Comparison of ENCODE assay signal across 13 mouse cellular contexts in genomic region chr14:121324521-121325330, GRCm38 (mm10). TPM values are rescaled to one million over a fixed set of nuclear protein-coding genes. Genes with fewer than 3 reads are reported as not detected.
A peak's percentile ranks its signal among the peaks of the same experiment; 100 is the strongest.
DNase-seq lines count a peak whose midpoint lies in the region; ATAC-seq lines count a peak whose summit lies in the region.
"Had no signal": no experiment of that assay in that cellular context is flagged by ENCODE, and none has a peak within 500 bp of the region (broad histone marks: within the 10 kb centered on the region; RNA-seq: fewer than 3 reads in every experiment).

No protein-coding gene starts in this region.

- WGBS in heart, embryonic 14.5 days: 71% methylated on average over 17 of the region's 17 CpGs

- H3K4me2 ChIP-seq in heart, embryonic 14.5 days (ENCODE audit: low read length): 0 out of 2 replicates have a peak overlapping the region, but pooled peaks have one; percentile 11
- H3K4me2 ChIP-seq: liver, embryonic 15.5 days; midbrain, embryonic 12.5 days; neural tube, embryonic 15.5 days; stomach, embryonic 15.5 days had no signal

- no peak overlapping the region for H3K4me3 ChIP-seq in heart, embryonic 14.5 days (ENCODE audit: control insufficient read depth in 1 of 2, insufficient read depth in 1 of 2, low read depth in 1 of 2, low read length in 2 of 2)
- H3K4me3 ChIP-seq: liver, embryonic 15.5 days; midbrain, embryonic 12.5 days; neural tube, embryonic 15.5 days; stomach, embryonic 15.5 days had no signal

- H3K9me3 ChIP-seq in heart, embryonic 14.5 days (ENCODE audit: control insufficient read depth, low read length): no peaks in the 10 kb centered on the region
- H3K9me3 ChIP-seq: liver, embryonic 15.5 days; midbrain, embryonic 12.5 days; neural tube, embryonic 15.5 days; stomach, embryonic 15.5 days had no signal

- no peak overlapping the region for H3K9ac ChIP-seq in heart, embryonic 14.5 days (ENCODE audit: low read length)
- H3K9ac ChIP-seq: liver, embryonic 15.5 days; midbrain, embryonic 12.5 days; neural tube, embryonic 15.5 days; stomach, embryonic 15.5 days had no signal

- ATAC-seq in heart, embryonic 14.5 days (ENCODE audit: insufficient number of reproducible peaks, insufficient read depth, low FRiP score, low read depth): no peak
- peak; percentile 81 for ATAC-seq in granulocyte monocyte progenitor cell, adult 5-6 weeks (replicated peaks; ENCODE audit: poor library complexity, severe bottlenecking)

- H3K27ac ChIP-seq in heart, embryonic 14.5 days (replicated peaks in 1 of 2; ENCODE audit: control insufficient read depth in 1 of 2, insufficient read depth in 1 of 2, low read depth in 2 of 2, low read length in 2 of 2): peak overlapping the region in 1 of 2 experiments; percentile 24; a peak in 1 of 4 replicates
- H3K27ac ChIP-seq: liver, embryonic 15.5 days; midbrain, embryonic 12.5 days; neural tube, embryonic 15.5 days; stomach, embryonic 15.5 days had no signal

- H3K4me1 ChIP-seq in heart, embryonic 14.5 days (ENCODE audit: control insufficient read depth in 2 of 2, insufficient read depth in 2 of 2, low read length in 2 of 2): peaks cover 28 to 60% of the 10 kb centered on the region in 2 experiments

- intact Hi-C loops in heart, postnatal 10 days (cut with DNase I): no loop called here

- no peaks in the 10 kb centered on the region for H3K36me3 ChIP-seq in heart, embryonic 14.5 days (ENCODE audit: control insufficient read depth, insufficient read depth, low read length)
- H3K36me3 ChIP-seq: midbrain, embryonic 12.5 days; neural tube, embryonic 15.5 days; stomach, embryonic 15.5 days had no signal

- H3K27me3 ChIP-seq in heart, embryonic 14.5 days (ENCODE audit: control insufficient read depth, insufficient read depth, low read length): no peaks in the 10 kb centered on the region
- H3K27me3 ChIP-seq: liver, embryonic 15.5 days; midbrain, embryonic 12.5 days; neural tube, embryonic 15.5 days; stomach, embryonic 15.5 days had no signal

- DNase-seq in heart, postnatal 10 days: no peak
- DNase-seq in thymus, postnatal 0 days (ENCODE audit: low spot score): peak; percentile 49
- DNase-seq in thymus, postnatal 36 days: no peak
- peak; percentile 19 to 28 for DNase-seq in right cerebral cortex, postnatal 36 days (ENCODE audit: low spot score in 2 of 2)
- DNase-seq in urinary bladder, postnatal 25 days (ENCODE audit: low spot score): no peak
- DNase-seq in frontal cortex, postnatal 14 days (ENCODE audit: low spot score in 2 of 2): no peak
- DNase-seq: cerebellum, adult 9-11 months had no signal

RNA-seq across cellular contexts. Expression of gene Stk24, which starts 55.1 kb away (rescaled TPM):
- 45.2 and 48.9 TPM in 2 replicates for polyA plus RNA-seq in heart, embryonic 14.5 days (2014; fragmentation: Nextera tagmentation; extraction: Ambion mirVana)
- 10 to 100 TPM; 86.3 to 96.3 TPM for total RNA-seq in heart, postnatal 10 days (2021)
- polyA plus RNA-seq in thymus, postnatal 0 days (2015; fragmentation: Nextera tagmentation; extraction: Ambion mirVana): 54.1 and 57.7 TPM in 2 replicates
- 87.1 and 141 TPM in 2 replicates for total RNA-seq in granulocyte monocyte progenitor cell, adult 5-6 weeks (2014; fragmentation: Nextera tagmentation)
- total RNA-seq in granulocyte monocyte progenitor cell, adult 5-6 weeks (2017): 63.5 and 70.6 TPM in 2 replicates

Comparison
In these comparisons a context has a peak if more than half of its experiments do, and no peak if none do; other contexts are left out.
1. DNase-seq: peak in thymus, postnatal 0 days (single experiment) and right cerebral cortex, postnatal 36 days (2 of 2); none in heart, postnatal 10 days (0 of 2), thymus, postnatal 36 days (0 of 2), urinary bladder, postnatal 25 days (single experiment) and frontal cortex, postnatal 14 days (0 of 2).